Mouse (Mus musculus) intestine, embryonic 14.5 days (tissue): ENCODE results near the gene Hist1h3g. TPM values are rescaled to one million over a fixed set of nuclear protein-coding genes. Genes with fewer than 3 reads are reported as not detected.
"Not testable (repeated sequence)": the region's sequence is repeated elsewhere in the genome, so short reads cannot be mapped to it uniquely, and the experiment has no call there.

ENCODE experiments used
- ATAC-seq: fragments of 200-750 bp; cut with Nextera tagmentation; replicated peaks from 2 replicates; pipeline ENCODE4 v1.8.0; 2017; ENCODE audit warnings: low read depth, moderate number of reproducible peaks, moderate TSS enrichment, moderate library complexity; ENCODE audit not compliant: low FRiP score, low TSS enrichment
- DNase-seq: peaks from one replicate; pipeline ENCODE4 v3.0.0-alpha.2; 2018; ENCODE audit warnings: low spot score
- H3K27ac ChIP-seq: fragments of 300-500 bp; sonication (generic); 2 replicates; pipeline ENCODE4 v1.5.1; 2014; ENCODE audit warnings: low read depth, mild to moderate bottlenecking, control low read depth
- H3K27me3 ChIP-seq: fragments of 300-500 bp; sonication (generic); replicated peaks from 2 replicates; pipeline ENCODE4 v1.6.1; 2014; ENCODE audit warnings: low read length, control low read depth; ENCODE audit not compliant: control insufficient read depth, insufficient read depth
- H3K36me3 ChIP-seq: fragments of 300-500 bp; sonication (generic); 2 replicates; pipeline ENCODE4 v1.6.1; 2014; ENCODE audit warnings: low read length, control low read depth; ENCODE audit not compliant: control insufficient read depth, insufficient read depth
- H3K4me1 ChIP-seq: fragments of 300-500 bp; sonication (generic); replicated peaks from 2 replicates; pipeline ENCODE4 v1.6.1; 2014; ENCODE audit warnings: low read length, control low read depth, mixed read lengths; ENCODE audit not compliant: control insufficient read depth, insufficient read depth
- H3K4me2 ChIP-seq: fragments of 300-500 bp; sonication (generic); 2 replicates; pipeline ENCODE4 v1.6.1; 2014; ENCODE audit warnings: low read length
- H3K4me3 ChIP-seq: fragments of 300-500 bp; sonication (generic); 2 replicates; pipeline ENCODE4 v1.5.1; 2014; ENCODE audit warnings: low read depth, low read length, control low read depth, mixed read lengths
- H3K9ac ChIP-seq: fragments of 300-500 bp; sonication (generic); 2 replicates; pipeline ENCODE4 v1.6.1; 2014; ENCODE audit warnings: mild to moderate bottlenecking, low read length
- H3K9me3 ChIP-seq: fragments of 300-500 bp; sonication (generic); 2 replicates; pipeline ENCODE4 v1.6.1; 2016; ENCODE audit warnings: low read length, control low read depth; ENCODE audit not compliant: control insufficient read depth
- WGBS: fragments of 180-500 bp; shearing (Covaris S2); extraction: QIAGEN DNeasy Blood & Tissue Kit; methylation state at CpG from one replicate; pipeline ENCODE4 v1.1.7; 2014; 5-methylcytosine and 5-hydroxymethylcytosine counted together
- polyA plus RNA-seq: library from polyadenylated mRNA; unstranded; fragments of >200 nt; fragmentation: Nextera tagmentation; extraction: Ambion mirVana; gene quantifications from 2 replicates; pipeline ENCODE4 v1.2.1, GENCODE M21; 2014

Gene Hist1h3g
- polyA plus RNA-seq, result 6.1 and 8.1 TPM in 2 replicates

- H3K27me3 ChIP-seq, H3K9me3 ChIP-seq, H3K36me3 ChIP-seq: not testable (repeated sequence)
- under 1% methylated on average over 45 of the region's 62 CpGs for WGBS
- Histone ChIP-seq H3K4me1 (peaks cover 16% of the 10 kb centered on the region), H3K27ac (peak within 1 kb of the TSS; percentile 99), H3K4me2 (peak within 1 kb of the TSS; percentile 70), H3K4me3 (peak within 1 kb of the TSS; percentile 54), H3K9ac (peak within 1 kb of the TSS; percentile 92)
- DNase-seq (peak; percentile 92), ATAC-seq (peak; percentile 89)
Measured at GRCm38 (mm10) chr13:23535137-23536075, at the start of gene Hist1h3g. Gene Hist1h3g (plus strand): TSS chr13:23535422.

DNA sequence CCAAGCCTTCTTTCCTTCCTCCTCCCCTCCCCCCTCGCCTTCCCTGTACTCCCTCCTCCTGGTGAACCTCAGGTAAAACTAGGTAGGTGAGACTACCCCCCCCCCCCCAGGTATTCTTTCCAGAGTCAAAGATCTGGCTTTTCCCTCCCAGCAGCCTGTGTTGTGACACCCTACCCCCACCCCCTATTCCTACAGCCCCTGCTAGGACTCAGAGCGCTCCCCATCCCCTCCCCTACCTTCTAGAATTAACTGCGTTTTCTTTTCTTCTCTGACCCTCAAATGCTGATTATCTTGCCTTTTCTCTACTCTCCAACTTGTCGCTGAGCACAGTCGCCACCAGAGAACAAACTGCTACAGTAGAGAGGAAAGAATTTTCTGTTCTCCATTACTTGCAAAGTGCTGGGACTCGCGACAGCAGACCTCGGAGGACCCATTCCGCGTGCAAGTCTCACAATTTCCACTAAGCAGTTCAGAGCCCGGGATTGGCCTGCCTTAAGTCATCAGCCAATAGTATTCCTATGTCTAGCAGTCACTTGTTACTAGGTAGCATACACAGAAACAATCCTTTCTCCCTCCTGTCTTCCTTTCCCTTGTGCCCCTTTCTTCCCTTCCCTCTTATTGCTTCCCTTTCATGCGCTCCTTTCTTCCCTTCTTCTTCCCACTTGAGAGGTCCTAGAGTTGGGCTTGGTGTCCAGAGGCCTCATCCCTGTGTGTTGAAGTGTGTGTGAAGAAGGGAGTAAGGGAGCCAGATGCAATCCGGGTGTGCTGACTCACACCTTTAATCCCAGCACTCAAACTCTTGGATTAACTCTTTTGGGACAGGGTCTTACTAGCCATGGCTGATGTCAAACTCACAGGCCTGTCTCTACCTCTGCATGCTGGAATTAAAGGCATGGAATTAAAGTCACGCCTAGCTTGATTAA, 46.6 kb upstream of the Hist1h3g start, which contains the start of gene Btn2a2:
Gene Btn2a2 (minus strand): TSS at position 458 of the 923 bp plus-strand sequence.
- no peaks in the 10 kb centered on the region for H3K27me3 ChIP-seq
- H3K9me3 ChIP-seq, result no peaks in the 10 kb centered on the region
- WGBS, result 2% methylated on average over 13 of the region's 14 CpGs
- no peaks in the 10 kb centered on the region for H3K36me3 ChIP-seq
- H3K4me1 ChIP-seq, result 0 out of 2 replicates have a peak, but pooled peaks cover 10% of the 10 kb centered on the region
- H3K27ac ChIP-seq, result no peak within 1 kb of the TSS
- peak within 1 kb of the TSS; percentile 37 for H3K4me3 ChIP-seq
- 0 out of 2 replicates have a peak within 1 kb of the TSS, but pooled peaks have one; percentile 27 for H3K9ac ChIP-seq
- peak; percentile 73 for DNase-seq
- peak within 1 kb of the TSS; percentile 72 for H3K4me2 ChIP-seq
- peak; percentile 97 for ATAC-seq

GRCm38 (mm10) chr13:23490863-23491262, 44.4 kb upstream of the Hist1h3g start:
- H3K4me2 ChIP-seq, result no peak overlapping the region
- no peak overlapping the region for H3K4me3 ChIP-seq
- 61% methylated on average over 1 of the region's 1 CpGs for WGBS
- H3K36me3 ChIP-seq, result no peaks in the 10 kb centered on the region
- H3K27me3 ChIP-seq, result no peaks in the 10 kb centered on the region
- no peaks in the 10 kb centered on the region for H3K9me3 ChIP-seq
- ATAC-seq (no peak), DNase-seq (no peak)
- H3K27ac ChIP-seq, result no peak overlapping the region
- 0 out of 2 replicates have a peak, but pooled peaks cover 10% of the 10 kb centered on the region for H3K4me1 ChIP-seq
- no peak overlapping the region for H3K9ac ChIP-seq

GRCm38 (mm10) chr13:23491263-23491662, 44.0 kb upstream of the Hist1h3g start:
- 15% methylated on average over 1 of the region's 1 CpGs for WGBS
- Histone ChIP-seq H3K4me3 (no peak overlapping the region), H3K27me3 (no peaks in the 10 kb centered on the region), H3K9ac (no peak overlapping the region), H3K36me3 (no peaks in the 10 kb centered on the region), H3K27ac (no peak overlapping the region), H3K9me3 (no peaks in the 10 kb centered on the region), H3K4me1 (0 out of 2 replicates have a peak, but pooled peaks cover 10% of the 10 kb centered on the region), H3K4me2 (no peak overlapping the region)
- no peak for DNase-seq
- no peak for ATAC-seq

DNA sequence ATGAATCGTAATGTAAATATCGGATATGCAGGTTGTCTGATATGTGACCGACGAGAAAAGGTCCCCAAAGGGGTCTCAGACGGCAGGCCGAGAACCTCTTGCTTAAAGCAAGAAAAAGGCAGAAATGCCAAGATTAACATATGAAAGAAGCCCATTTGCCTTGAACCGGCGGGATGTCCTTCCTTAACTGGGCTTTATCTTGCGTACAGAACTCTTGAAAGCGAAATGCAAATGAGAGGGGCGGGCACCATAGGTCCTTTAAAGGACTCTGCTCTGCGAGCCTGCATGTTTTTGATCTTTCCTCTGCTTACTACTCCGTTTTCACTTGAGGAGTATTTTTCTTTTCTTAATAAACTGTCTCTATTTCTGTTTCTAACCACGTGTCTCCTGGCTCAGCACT, 43.2 kb upstream of the Hist1h3g start:
- no peak for ATAC-seq
- 11% methylated on average over 14 of the region's 14 CpGs for WGBS
- DNase-seq, result no peak
- H3K4me2 ChIP-seq, result peak overlapping the region; percentile 46
- no peaks in the 10 kb centered on the region for H3K36me3 ChIP-seq
- 0 out of 2 replicates have a peak, but pooled peaks cover 13% of the 10 kb centered on the region for H3K4me1 ChIP-seq
- no peak overlapping the region; the same call in 1 of the 2 replicates for H3K9ac ChIP-seq
- no peaks in the 10 kb centered on the region for H3K27me3 ChIP-seq
- no peak overlapping the region for H3K27ac ChIP-seq
- H3K9me3 ChIP-seq, result no peaks in the 10 kb centered on the region
- H3K4me3 ChIP-seq, result peak overlapping the region; percentile 23

DNA sequence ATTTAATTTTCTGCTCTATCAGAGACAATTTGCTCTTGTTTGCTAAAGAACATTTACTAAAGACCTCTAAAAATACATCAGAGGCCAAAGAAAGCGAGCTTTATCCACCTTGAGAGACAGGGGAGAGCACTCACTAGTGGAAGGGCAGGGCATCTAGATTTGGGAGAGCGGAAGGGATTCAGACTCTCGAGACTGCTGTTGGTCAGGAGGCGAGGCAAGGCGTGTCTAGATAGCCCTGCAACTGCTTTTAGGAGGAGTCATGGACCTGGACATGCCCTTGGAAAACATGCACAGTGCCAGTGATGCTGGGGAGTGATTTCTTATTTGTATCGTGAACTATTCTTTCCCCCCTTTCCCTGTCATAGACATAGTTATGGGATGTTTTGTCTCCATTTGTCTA, 39.7 kb upstream of the Hist1h3g start:
- 75% methylated on average over 6 of the region's 6 CpGs for WGBS
- H3K36me3 ChIP-seq, result no peaks in the 10 kb centered on the region
- no peak overlapping the region for H3K27ac ChIP-seq
- no peaks in the 10 kb centered on the region for H3K27me3 ChIP-seq
- no peak overlapping the region for H3K4me3 ChIP-seq
- H3K4me2 ChIP-seq, result no peak overlapping the region
- no peak overlapping the region for H3K9ac ChIP-seq
- no peaks in the 10 kb centered on the region for H3K9me3 ChIP-seq
- DNase-seq, result no peak
- ATAC-seq, result no peak
- H3K4me1 ChIP-seq, result peaks cover 22% of the 10 kb centered on the region

- no peak for ATAC-seq
- H3K9ac ChIP-seq, result no peak overlapping the region
Measured at GRCm38 (mm10) chr13:23497656-23498321, 37.4 kb upstream of the Hist1h3g start.

GRCm38 (mm10) chr13:23498653-23499052, 36.6 kb upstream of the Hist1h3g start:
- DNase-seq (no peak), ATAC-seq (no peak)

More at GRCm38 (mm10) chr13:23497656-23498321, 37.4 kb upstream of the Hist1h3g start:
- no peaks in the 10 kb centered on the region for H3K36me3 ChIP-seq
- H3K4me2 ChIP-seq, result peak overlapping the region; percentile 50
- peaks cover 17% of the 10 kb centered on the region for H3K4me1 ChIP-seq
- peak overlapping the region; percentile 28 for H3K4me3 ChIP-seq
- no peaks in the 10 kb centered on the region for H3K9me3 ChIP-seq
- DNase-seq, result peak; percentile 77
- no peak overlapping the region for H3K27ac ChIP-seq
- H3K27me3 ChIP-seq, result no peaks in the 10 kb centered on the region
- 10% methylated on average over 19 of the region's 19 CpGs for WGBS

More at GRCm38 (mm10) chr13:23498653-23499052, 36.6 kb upstream of the Hist1h3g start:
- Histone ChIP-seq H3K4me2 (peak overlapping the region; percentile 50), H3K4me1 (peaks cover 21% of the 10 kb centered on the region), H3K27ac (no peak overlapping the region), H3K36me3 (no peaks in the 10 kb centered on the region), H3K4me3 (peak overlapping the region; percentile 28), H3K9me3 (no peaks in the 10 kb centered on the region), H3K27me3 (no peaks in the 10 kb centered on the region), H3K9ac (no peak overlapping the region)
- 7% methylated on average over 10 of the region's 10 CpGs for WGBS
